Mouse (Mus musculus): ENCODE results near the gene Cyp2c50. TPM values are rescaled to one million over a fixed set of nuclear protein-coding genes. Genes with fewer than 3 reads are reported as not detected.
"Not testable (repeated sequence)": the region's sequence is repeated elsewhere in the genome, so short reads cannot be mapped to it uniquely, and the experiment has no call there.

Cyp2c50 gene
- not detected in 2 replicates for polyA plus RNA-seq (2012)

- TF ChIP-seq GATA1 (IDR thresholded peaks at IDR 0.05; ENCODE audit: low read length) = not testable (repeated sequence)
Observed at GRCm38 (mm10) chr19:40089421-40089820, at the start of gene Cyp2c50. Gene Cyp2c50, plus strand, starts transcription at chr19:40089688.

- no peak for TF ChIP-seq GATA1 (IDR thresholded peaks at IDR 0.05; ENCODE audit: low read length)
Observed at GRCm38 (mm10) chr19:40073701-40074100, 15.8 kb upstream of the Cyp2c50 start, which contains the start of gene Cyp2c54. Gene Cyp2c54, minus strand, starts transcription at chr19:40073827.

GRCm38 (mm10) chr19:40088381-40088780, 1.1 kb upstream of the Cyp2c50 start:
- no peak for TF ChIP-seq GATA1 (IDR thresholded peaks at IDR 0.05; ENCODE audit: low read length)

GRCm38 (mm10) chr19:40091111-40091510, 1.6 kb downstream of the Cyp2c50 start:
- TF ChIP-seq GATA1 (IDR thresholded peaks at IDR 0.05; ENCODE audit: low read length) = no peak

Other genes with a start within 250 kb of the Cyp2c50 start
- gene Cyp2c69, start 202.9 kb upstream of the Cyp2c50 start, polyA plus RNA-seq (2012) = not detected in 2 replicates
- gene Cyp2c37, start 97.3 kb upstream of the Cyp2c50 start, polyA plus RNA-seq (2012) = not detected in 2 replicates
- not detected in 2 replicates for gene Cyp2c54, start 15.9 kb upstream of the Cyp2c50 start, polyA plus RNA-seq (2012)
- not detected in 2 replicates for gene Cyp2c70, start 97.6 kb downstream of the Cyp2c50 start, polyA plus RNA-seq (2012)
- gene Pdlim1, start 182.2 kb downstream of the Cyp2c50 start, polyA plus RNA-seq (2012) = not detected in 2 replicates